Mouse (Mus musculus): Measurements from ENCODE around the gene Pik3c2a.
"Not testable (repeated sequence)": the region's sequence is repeated elsewhere in the genome, so short reads cannot be mapped to it uniquely, and the experiment has no call there.

Gene Pik3c2a

DNA sequence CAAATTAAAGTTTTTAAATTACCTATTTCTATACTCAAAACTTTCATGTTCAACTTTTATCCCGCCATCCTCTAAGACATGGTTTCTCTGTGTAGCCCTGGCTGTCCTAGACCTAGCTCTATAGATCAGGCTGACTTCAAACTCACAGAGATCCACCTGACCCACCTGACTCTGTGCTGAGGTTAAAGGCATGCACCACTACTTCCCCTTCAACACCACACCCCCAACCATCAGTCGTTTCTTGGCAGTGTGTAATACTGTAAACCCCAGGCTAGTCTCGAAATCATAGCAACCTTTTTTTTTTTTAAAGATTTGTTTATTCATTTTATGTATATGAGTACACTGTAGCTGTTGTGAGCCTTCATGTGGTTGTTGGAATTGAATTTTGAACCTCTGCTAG, 50.9 kb downstream of the Pik3c2a start:
- no peak for DNase-seq (ENCODE audit: low spot score)

DNA sequence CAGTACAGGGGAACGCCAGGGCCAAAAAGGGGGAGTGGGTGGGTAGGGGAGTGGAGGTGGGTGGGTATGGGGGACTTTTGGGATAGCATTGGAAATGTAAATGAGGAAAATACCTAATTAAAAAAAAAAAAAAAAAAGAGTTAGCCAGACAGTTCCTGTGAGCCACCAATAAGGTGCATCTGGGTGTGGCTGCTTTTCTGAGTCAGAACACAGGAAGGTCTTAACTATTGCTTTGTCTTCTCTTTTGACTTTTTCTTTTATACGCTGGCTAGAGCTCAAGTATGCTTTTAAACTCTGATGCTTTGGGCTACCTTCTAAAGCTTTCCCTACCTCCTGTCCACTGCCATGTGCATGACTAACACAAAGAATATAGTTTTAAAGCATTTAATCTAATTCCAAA, 55.9 kb downstream of the Pik3c2a start:
- not testable (repeated sequence) for DNase-seq (ENCODE audit: low spot score)

DNA sequence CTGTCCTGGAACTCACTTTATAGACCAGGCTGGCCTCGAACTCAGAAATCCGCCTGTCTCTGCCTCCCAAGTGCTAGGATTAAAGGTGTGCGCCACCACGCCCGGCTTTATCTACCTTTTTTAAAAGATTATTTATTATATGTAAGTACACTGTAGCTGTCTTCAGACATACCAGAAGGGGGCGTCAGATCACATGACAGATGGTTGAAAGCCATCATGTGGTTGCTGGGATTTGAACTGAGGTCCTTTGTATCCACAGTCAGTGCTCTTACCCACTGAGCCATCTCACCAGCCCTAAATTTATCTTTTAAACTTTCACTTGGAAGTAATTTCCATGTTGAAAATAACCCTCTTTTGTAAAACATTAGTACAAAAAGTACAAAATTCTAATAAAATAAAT, 64.1 kb downstream of the Pik3c2a start:
- not testable (repeated sequence) for DNase-seq (ENCODE audit: low spot score)

DNA sequence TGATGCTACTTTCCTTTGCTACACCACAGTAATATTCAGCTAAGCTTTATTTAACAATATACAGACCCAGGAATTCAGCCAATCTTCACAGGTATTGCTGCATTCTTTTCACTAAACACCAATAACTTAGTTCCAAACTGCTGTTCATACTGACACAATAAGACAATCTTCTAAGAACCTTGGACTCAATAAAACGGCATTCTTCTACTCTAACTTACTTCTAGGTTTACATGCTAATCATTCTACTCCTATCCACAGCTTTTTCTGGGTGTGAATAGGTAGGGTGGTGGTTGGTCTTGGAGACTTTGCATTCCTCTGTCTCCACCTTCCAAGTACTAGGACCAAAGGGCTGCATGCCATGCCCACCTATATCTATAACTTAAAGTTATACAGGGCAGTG, 69.0 kb downstream of the Pik3c2a start:
- DNase-seq (ENCODE audit: low spot score), result no peak

DNA sequence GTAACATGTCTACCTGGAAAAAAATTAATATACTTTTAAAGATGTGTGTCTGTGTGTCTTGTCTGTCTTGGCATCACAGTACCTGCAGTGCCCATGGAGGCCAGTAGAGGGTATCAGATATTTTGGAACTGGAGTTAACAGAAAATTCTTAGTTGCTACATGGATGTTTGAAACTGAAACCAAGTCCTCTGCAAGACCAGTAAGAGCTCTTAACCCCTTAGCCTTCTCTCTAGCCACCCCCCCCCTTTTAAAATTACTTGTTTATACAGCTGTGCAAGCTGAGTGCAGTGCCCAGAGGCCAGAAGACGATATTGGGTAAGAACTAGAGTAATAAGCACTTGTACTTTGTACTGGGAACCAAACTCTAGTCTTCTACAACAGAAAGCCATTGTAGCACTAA, 107.0 kb downstream of the Pik3c2a start:
- DNase-seq (ENCODE audit: low spot score), result peak; percentile 79

DNA sequence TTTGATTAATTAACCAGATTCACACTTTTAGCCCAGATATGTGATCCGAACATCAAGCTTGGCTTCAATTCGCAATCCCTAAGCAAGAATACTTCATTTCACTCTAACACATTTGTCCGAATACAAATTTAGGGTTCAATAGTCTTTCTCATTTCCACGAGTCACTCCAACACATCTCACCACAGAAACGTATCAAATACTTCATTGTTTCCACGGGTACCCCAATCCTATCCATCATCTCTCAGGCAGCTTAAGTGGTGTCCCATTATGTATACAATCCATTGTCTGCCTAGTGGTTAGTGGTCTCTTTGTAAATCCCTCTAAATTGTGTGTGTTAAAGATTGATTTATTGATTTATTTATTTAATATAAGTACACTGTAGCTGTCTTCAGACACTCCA, 108.1 kb downstream of the Pik3c2a start:
- DNase-seq (ENCODE audit: low spot score), result no peak

DNA sequence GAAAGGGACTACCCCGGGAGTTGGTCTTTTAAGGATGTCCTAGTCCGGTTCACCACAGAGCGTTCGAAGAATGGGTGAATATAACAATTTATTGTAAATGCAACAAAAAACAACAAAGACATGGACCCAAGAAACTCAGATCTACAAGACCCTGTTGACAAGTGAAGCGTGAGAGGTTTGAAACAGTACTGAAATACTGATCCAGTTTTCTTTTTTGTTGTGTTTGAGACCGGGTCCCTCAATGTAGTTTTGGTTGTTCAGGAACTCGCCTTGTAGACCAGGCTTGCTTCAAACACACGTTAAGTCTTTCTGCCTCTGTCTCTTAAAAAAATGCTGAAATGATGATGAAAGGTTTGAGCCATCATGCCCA, 108.6 kb downstream of the Pik3c2a start:
- no peak for DNase-seq (ENCODE audit: low spot score)

DNA sequence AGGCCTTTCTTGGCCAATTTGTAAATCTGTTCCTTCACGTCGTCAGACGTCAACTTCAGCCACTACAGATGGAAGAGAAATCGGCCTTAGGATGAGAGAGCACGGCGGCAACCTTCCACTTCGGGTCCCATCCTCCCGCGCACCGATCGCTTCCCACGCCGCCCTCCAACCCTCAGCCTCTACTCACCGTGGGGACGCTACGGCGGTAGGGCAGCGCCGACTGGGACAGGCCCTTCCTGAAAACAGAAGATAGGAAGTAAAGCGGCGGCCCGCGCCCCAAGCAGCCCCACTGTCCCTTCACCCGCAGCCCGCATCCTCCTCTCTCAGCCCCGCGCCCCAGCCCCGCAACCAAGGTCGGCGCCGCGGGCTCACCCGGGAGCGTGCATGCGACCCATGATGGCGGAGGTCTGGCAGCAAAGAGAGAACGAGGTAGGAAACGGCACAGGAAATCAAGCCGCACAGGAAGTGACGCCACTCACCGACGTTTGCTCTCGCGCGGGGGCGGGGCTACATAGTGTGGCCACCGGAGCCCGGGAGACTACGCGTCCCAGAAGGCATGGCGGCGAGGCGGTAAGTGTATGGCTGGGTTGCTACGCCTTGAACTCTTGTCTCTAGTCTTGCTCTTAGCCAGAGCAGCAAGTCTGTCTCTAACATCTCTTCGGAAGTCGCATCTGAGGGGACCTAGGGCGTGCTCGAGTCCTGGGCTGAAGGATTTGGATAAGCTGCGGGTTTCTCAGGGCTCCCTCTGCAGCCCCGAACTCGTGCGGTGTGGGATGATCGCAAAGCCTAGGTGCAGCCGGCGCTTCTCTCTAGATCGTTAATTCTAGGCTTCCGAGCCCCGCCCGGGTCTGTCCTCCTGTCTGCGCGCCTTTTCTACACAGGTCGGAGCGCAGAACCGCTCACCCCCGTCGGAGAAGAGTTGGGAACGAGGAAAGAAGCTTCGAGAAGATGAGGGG, 109.3 kb downstream of the Pik3c2a start, which contains the start of gene Rps13:
Rps13 (minus strand) TSS at position 483 of the 956 bp plus-strand sequence.
- DNase-seq (ENCODE audit: low spot score), result peak; percentile 98

DNA sequence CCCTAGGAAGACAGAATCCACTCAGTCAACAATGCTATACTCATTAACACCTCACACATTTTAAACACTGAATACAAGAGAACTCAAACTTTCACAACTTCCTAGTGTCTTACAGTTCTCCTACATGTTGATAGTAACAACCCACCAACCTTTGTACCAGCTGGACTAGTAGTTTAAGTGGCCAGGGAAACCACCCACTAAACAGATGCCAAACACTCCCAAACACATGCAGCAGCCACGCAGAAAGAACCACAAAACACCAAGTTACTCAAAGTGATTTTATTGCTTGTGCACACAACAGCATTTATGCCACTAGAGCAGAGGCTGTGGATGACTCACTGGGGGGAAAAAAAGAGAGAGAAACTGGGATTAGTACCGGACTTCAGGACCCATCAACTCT, 112.0 kb downstream of the Pik3c2a start:
- DNase-seq (ENCODE audit: low spot score), result no peak

DNA sequence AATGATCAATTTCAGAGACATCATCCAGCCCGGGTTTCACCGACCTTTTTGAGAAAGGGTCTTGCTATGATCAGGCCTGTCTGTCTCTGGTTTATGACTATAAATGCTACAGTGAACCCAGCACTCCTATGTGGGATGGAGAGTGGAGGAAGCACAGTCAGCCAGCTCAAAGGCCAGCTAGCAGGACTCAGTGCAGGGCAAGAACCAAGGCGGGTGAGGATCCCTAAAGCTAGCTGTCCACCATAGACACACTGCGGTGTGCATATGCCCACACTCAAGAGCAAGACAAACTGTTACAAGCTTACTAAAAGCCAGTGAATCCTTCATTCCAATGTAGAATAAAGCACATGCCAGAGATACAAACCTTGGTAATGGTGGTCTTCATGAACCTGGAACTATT, 113.4 kb downstream of the Pik3c2a start:
- DNase-seq (ENCODE audit: low spot score), result no peak

DNA sequence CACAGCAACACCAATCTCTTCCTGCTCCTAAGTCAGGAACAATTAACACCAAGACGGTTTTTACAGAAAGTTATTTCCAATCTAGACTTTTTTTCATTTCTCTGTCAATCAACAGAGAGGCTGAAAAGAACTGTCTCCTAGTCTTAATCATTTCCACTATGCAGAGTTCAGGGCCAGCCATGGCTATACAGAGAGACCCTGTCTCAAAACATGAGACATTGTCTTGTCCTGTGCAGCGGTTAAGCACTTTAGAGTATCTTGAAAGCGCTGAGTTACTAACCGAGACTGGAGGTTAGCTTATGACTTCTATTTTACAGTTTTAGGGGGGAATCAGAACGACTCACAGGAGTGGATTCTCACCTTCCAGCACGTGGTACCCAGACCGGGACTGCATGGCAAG, 114.5 kb downstream of the Pik3c2a start:
- DNase-seq (ENCODE audit: low spot score), result no peak

DNA sequence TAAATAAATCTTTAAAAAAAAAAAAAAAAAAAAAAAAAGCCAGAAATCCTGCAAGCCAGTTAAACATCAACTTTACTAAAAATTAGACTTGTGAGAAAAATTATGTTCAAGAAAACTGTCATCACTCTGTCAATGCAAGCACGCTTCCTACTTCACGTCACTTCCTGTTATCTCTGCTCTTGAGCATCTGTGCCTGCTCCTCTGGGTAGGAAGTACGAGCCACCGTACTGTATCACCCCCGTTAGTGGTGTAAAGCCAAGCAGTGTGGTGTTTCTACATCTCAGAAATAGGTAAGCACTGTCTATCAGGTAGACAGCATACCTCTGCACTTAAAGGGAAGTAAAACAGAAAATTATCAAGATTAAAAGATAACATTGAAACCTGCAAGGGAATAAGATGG, 115.3 kb downstream of the Pik3c2a start:
- DNase-seq (ENCODE audit: low spot score), result peak; percentile 2

DNA sequence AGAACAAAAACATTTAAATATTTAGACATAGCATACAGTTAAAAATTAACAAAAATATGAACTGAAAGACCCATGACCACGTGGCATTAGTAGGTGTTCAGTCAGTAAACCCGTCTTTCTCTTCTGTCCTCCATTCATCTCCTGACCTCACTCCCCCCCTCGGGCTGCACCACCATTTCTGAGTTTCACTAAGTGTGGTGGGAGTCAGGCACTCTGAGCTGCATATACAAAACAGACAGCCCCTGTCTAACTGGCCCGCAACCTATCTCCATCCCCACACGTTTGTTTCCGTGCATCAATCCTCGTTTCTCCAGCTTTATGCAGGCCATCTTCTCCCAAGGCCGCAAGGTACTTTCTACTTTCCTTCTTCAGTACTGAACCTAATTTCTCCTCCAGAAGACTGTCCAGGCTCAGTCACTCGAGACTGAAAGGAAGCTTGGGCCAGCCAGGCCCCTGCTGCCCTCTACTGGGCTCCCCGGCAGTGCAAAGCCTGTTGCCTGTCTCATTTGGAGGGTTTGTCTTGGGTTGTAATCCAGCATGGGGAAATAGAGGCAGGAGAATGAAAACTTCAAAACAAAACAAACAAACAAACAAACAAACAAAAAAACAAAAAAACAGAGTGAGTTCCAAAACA, 119.8 kb downstream of the Pik3c2a start:
- DNase-seq (ENCODE audit: low spot score), result peak; percentile 71

DNA sequence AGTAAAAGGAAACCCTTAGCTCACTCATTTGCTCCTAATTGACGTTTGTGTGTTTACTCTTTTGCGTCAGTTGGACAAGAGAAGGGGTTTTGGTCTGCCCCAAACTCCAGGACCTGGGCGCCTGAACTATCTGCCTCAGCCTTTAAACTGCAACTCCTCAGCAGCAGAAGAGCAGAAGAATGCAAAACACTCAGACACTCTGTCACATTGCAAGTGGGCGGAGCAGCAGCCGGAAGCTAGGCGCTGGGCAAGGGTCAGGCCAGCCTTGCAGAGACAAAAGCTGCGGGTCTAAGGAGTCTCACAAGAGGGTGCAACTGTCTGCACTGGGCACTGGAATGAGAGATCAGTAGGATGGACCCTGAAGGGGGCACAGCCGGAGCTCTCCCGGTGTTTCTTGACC, 133.8 kb downstream of the Pik3c2a start:
- DNase-seq (ENCODE audit: low spot score), result no peak

DNA sequence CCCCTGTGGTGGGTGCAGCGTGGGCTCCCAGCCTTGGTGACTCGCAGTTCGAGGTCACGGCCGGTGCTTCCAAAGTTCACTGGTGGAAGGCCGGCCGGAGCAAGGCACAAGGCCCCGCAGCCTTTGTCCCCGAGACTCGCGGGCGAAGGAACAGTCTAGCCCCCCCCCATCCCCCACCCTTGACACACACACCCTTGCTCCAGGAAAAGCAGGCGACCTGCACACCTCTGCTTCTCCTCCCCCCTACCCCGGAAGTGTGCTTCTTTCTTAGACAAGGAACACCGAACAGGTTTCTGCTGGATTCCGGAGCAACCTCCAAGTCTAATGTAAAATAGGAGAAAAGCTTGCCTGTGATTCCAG, 134.6 kb downstream of the Pik3c2a start:
- no peak for DNase-seq (ENCODE audit: low spot score)

DNA sequence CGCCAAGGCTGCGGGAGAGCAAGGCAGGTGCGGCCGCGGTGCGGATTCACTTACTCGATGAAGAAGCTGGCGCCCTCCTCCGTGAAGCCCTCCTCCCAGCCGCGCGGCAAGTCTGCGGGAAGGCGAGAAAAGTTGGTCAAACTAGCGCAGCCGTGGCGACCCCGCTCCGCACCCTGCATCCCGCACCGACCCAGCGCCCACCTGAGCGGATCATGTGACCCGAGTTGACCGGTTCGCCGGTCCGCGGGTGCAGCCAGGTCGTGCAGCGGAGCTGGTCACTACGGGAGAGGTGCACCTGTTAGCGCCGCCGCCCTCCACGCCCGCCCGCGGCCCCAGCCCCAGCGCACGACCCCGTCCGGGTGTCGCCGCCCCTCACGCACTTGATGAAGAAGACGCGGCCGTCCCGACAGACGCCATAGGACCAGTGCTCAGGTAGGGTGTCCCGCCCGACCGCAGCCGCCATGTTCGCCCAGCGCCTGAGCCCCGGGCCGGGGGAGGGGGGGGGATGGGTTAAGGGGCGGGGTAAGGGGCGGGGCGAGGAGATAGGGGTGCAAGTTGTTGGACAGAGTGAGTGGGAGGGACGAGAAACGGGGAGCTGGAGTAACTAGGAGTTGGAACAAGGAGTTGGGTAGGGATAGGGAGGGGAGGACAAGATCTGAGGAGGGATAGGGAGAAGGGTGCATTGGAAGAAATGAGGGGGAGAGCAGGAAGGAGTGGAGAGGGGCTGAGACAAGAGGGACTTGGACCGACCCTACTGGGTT, 135.2 kb downstream of the Pik3c2a start, which contains the start of gene Plekha7:
Plekha7 (minus strand) TSS at position 506 of the 761 bp plus-strand sequence.
- peak; percentile 28 for DNase-seq (ENCODE audit: low spot score)

DNA sequence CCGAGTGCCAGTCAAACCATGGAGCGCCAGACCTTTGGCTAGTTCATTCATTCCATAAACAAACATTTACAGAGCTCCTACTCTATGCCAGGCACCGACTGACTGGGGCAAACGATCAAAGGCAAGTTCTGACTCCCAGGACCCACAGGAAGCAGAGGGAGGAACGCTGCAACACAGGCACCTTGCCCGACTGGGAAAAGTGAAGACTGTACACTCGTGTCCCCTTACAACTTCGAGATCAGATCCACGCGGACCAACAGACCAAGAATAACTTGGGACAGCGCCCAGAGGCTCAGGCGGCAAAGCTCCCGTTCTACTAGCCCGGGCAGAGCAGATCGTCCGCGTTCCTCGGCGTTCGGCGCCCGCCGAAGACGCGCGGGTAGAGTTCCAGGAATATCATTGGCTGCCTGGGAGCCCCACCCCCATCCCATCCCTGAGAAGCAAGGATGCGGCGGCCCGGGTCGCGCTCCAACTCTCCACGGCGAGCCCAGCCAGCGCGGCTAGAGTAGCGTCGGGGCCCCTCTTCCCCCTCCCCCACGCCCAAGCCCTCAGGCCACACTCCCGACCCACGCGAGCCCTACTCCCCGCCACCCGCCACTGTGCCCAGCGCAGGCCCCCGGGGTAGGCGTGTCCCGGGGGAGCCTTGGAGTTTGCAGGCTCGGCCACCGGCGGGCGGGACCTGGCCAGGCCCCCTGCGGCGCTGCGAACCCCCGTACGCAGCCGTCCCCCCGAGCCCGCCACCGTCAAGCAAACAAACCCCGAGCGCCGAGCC, 136.0 kb downstream of the Pik3c2a start:
- peak; percentile 48 for DNase-seq (ENCODE audit: low spot score)

DNA sequence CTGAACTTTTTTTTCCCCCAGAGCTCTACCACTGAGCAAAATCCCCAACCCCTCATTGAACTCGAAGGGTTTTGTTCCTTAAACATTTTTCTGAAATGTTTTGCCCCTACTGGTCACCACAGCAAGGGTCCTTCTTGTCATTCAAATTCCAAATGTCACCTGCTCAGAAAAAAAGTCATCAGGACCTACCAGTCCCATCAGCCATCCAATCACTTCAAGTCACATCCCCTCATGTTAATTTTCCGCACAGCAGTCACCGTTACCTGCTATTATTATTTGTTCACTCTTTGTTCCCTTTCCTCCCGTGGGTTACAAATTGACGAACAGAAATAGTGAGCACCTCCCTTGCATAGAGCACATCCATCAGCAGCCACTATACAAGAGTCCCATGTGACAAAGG, 136.6 kb downstream of the Pik3c2a start:
- no peak for DNase-seq (ENCODE audit: low spot score)

DNA sequence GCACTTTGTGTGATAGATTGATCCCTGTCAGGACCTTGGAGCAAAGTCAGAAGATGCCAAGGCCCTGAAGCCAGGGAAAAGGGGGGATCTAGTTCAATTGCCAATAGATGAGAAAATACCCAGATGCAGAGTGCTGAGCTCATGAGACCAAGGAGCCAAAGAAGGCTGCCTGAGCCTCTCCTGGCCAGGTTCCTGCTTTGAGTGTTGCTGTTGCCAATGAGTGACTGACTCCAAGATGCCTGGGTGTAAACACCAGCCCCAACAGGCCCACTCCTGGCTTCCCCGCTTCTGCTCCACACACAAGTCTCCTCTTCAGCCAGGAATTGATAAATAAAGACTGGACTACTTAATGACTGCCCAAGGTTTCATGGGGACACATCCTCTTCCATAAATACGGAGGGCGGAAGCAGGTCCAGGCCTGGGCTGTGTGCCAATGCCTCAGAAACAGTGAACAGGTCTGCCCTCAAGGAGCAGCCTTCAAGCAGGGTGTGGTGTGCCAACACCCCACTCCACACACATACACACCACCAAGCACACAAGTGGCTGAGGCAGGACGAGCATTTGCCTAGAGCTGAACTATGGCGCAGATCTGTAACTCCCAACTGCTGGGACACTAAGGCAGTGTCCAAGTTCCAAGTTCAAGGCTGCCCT, 141.5 kb downstream of the Pik3c2a start:
- DNase-seq (ENCODE audit: low spot score), result no peak

DNA sequence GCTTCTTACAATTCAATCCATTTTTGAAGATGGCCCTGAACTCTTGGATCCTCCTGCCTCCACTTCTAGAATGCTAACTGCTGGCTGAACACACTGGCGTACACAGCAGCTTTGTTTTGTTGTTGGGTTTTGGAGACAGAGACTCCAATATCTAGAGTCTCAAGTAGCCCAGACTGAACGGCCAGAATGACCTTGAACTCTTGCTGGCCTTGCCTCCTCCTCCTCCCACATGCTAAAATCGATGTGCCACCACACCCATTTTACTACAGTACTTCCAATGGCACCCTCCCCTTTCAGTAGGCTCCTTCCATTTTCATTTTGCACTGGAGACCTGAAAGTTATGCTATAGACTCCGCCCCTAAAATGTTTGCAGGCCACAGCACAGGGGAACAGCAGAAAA, 142.1 kb downstream of the Pik3c2a start:
- no peak for DNase-seq (ENCODE audit: low spot score)

DNA sequence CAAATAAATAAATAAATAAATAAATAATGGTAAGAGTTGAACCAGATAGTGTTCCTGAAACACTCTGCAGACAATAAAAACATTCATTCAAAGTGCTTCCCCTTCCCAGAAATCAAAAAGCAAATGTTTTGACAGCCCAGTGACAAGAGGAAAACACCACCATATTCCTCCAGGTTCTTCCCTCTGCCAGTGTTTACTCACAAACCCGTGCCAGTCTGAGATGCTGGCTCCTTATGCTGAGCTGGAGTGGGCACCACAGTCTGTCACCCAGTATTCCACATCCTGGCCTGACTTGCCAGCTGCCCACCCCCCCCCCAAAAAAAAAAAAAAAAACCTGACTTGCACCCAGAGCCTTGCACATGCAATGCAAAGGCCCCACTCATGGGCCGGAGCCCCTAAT, 144.4 kb downstream of the Pik3c2a start:
- DNase-seq (ENCODE audit: low spot score), result no peak

Data from lung, postnatal 25 days (tissue).